Mouse (Mus musculus) small intestine, adult 2 months (tissue): Measurements from ENCODE around the gene Gm266. TPM values are rescaled to one million over a fixed set of nuclear protein-coding genes. Genes with fewer than 3 reads are reported as not detected.

Experiments used
- H3K27ac ChIP-seq: fragments of 200-500 bp; 2 replicates; pipeline ENCODE4 v1.5.1; 2012; ENCODE audit warnings: low read depth, low read length, control low read depth, inconsistent platforms; ENCODE audit not compliant: insufficient read depth
- H3K27me3 ChIP-seq: fragments of 200-500 bp; 2 replicates; pipeline ENCODE4 v1.6.1; 2012; ENCODE audit warnings: mild to moderate bottlenecking, moderate library complexity, low read length, inconsistent platforms; ENCODE audit not compliant: control insufficient read depth, insufficient read depth
- H3K36me3 ChIP-seq: fragments of 200-500 bp; 2 replicates; pipeline ENCODE4 v1.6.1; 2012; ENCODE audit warnings: mild to moderate bottlenecking, low read length, control low read depth, inconsistent platforms; ENCODE audit not compliant: control insufficient read depth, insufficient read depth
- H3K4me1 ChIP-seq: fragments of 200-500 bp; 2 replicates; pipeline ENCODE4 v1.6.1; 2012; ENCODE audit warnings: low read length, inconsistent platforms, mixed read lengths; ENCODE audit not compliant: control insufficient read depth, insufficient read depth, insufficient read length
- H3K4me3 ChIP-seq: fragments of 200-500 bp; 2 replicates; pipeline ENCODE4 v1.5.1; 2012; ENCODE audit warnings: low read depth, mild to moderate bottlenecking, control low read depth, inconsistent platforms, low read length, moderate library complexity
- CTCF ChIP-seq: fragments of 200-500 bp; IDR thresholded peaks from 2 replicates; pipeline ENCODE4 v1.5.1; 2012; ENCODE audit warnings: low read depth, mild to moderate bottlenecking, control low read depth, inconsistent platforms, low read length, moderate library complexity, mixed read lengths; ENCODE audit not compliant: insufficient replicate concordance, insufficient read length; ENCODE audit errors: extremely low read depth
- POLR2A ChIP-seq: fragments of 200-500 bp; IDR thresholded peaks from 2 replicates; pipeline ENCODE4 v1.6.1; 2012; ENCODE audit warnings: low read depth, mild to moderate bottlenecking, control low read depth, inconsistent platforms, low read length, moderate library complexity
- WGBS: fragments of 180-500 bp; shearing (Covaris S2); methylation state at CpG from one replicate; pipeline ENCODE4 v1.1.7; 2018; 5-methylcytosine and 5-hydroxymethylcytosine counted together
- polyA plus RNA-seq: library from polyadenylated mRNA; depleted of rRNA; stranded (reverse); fragments of >200 nt; gene quantifications from 2 replicates; pipeline ENCODE4 v1.2.3, GENCODE M21; 2012

Gm266 gene
- polyA plus RNA-seq, 1 experiment: 0.53 TPM

GRCm38 (mm10) chr12:111524469-111524868 lies 38.8 kb upstream of the Gm266 start:
- no peak overlapping the region for H3K27ac ChIP-seq
- no peaks in the 10 kb centered on the region for H3K4me1 ChIP-seq
- peaks cover 8% of the 10 kb centered on the region; the same call in 1 of the 2 replicates for H3K27me3 ChIP-seq
- H3K4me3 ChIP-seq: no peak overlapping the region
- 42% methylated on average over 1 of the region's 1 CpGs for WGBS
- no peaks in the 10 kb centered on the region for H3K36me3 ChIP-seq
- TF ChIP-seq CTCF: no peak
- no peak for TF ChIP-seq POLR2A

GRCm38 (mm10) chr12:111520994-111521393 lies 35.4 kb upstream of the Gm266 start:
- H3K27me3 ChIP-seq: peaks cover 8% of the 10 kb centered on the region; the same call in 1 of the 2 replicates
- no peak overlapping the region for H3K4me3 ChIP-seq
- no peak overlapping the region for H3K27ac ChIP-seq
- 86% methylated on average over 2 of the region's 2 CpGs for WGBS
- H3K4me1 ChIP-seq: no peaks in the 10 kb centered on the region
- TF ChIP-seq CTCF: no peak
- no peak for TF ChIP-seq POLR2A
- H3K36me3 ChIP-seq: no peaks in the 10 kb centered on the region

GRCm38 (mm10) chr12:111519821-111520220 lies 34.2 kb upstream of the Gm266 start:
- TF ChIP-seq CTCF: no peak
- TF ChIP-seq POLR2A: no peak
- 66% methylated on average over 5 of the region's 5 CpGs for WGBS
- peaks cover 8% of the 10 kb centered on the region; the same call in 1 of the 2 replicates for H3K27me3 ChIP-seq
- H3K27ac ChIP-seq: no peak overlapping the region
- H3K4me3 ChIP-seq: no peak overlapping the region
- H3K4me1 ChIP-seq: peaks cover 2% of the 10 kb centered on the region; the same call in 1 of the 2 replicates
- no peaks in the 10 kb centered on the region for H3K36me3 ChIP-seq

GRCm38 (mm10) chr12:111518391-111518790 lies 32.8 kb upstream of the Gm266 start:
- Histone ChIP-seq H3K4me1 (peaks cover 2% of the 10 kb centered on the region; the same call in 1 of the 2 replicates), H3K27ac (no peak overlapping the region), H3K36me3 (no peaks in the 10 kb centered on the region), H3K4me3 (no peak overlapping the region), H3K27me3 (0 out of 2 replicates have a peak, but pooled peaks cover 4% of the 10 kb centered on the region)
- TF ChIP-seq POLR2A: no peak
- no peak for TF ChIP-seq CTCF
- 88% methylated on average over 9 of the region's 9 CpGs for WGBS

- H3K36me3 ChIP-seq: no peaks in the 10 kb centered on the region
- H3K27me3 ChIP-seq: 0 out of 2 replicates have a peak, but pooled peaks cover 4% of the 10 kb centered on the region
- peaks cover 2% of the 10 kb centered on the region; the same call in 1 of the 2 replicates for H3K4me1 ChIP-seq
- TF ChIP-seq POLR2A (no peak), CTCF (no peak)
- WGBS: 41% methylated on average over 4 of the region's 4 CpGs
- no peak overlapping the region for H3K4me3 ChIP-seq
- H3K27ac ChIP-seq: no peak overlapping the region
Measured at GRCm38 (mm10) chr12:111517901-111518300, 32.3 kb upstream of the Gm266 start.

GRCm38 (mm10) chr12:111516826-111517225 lies 31.2 kb upstream of the Gm266 start:
- WGBS: 62% methylated on average over 6 of the region's 6 CpGs
- TF ChIP-seq POLR2A: no peak
- TF ChIP-seq CTCF: no peak
- Histone ChIP-seq H3K4me3 (no peak overlapping the region), H3K27me3 (0 out of 2 replicates have a peak, but pooled peaks cover 4% of the 10 kb centered on the region), H3K4me1 (peaks cover 2% of the 10 kb centered on the region; the same call in 1 of the 2 replicates), H3K27ac (no peak overlapping the region), H3K36me3 (no peaks in the 10 kb centered on the region)

GRCm38 (mm10) chr12:111515920-111516319 lies 30.3 kb upstream of the Gm266 start:
- WGBS: 94% methylated on average over 5 of the region's 5 CpGs
- peaks cover 2% of the 10 kb centered on the region; the same call in 1 of the 2 replicates for H3K4me1 ChIP-seq
- no peak overlapping the region for H3K4me3 ChIP-seq
- no peak overlapping the region for H3K27ac ChIP-seq
- 0 out of 2 replicates have a peak, but pooled peaks cover 4% of the 10 kb centered on the region for H3K27me3 ChIP-seq
- no peak for TF ChIP-seq POLR2A
- TF ChIP-seq CTCF: no peak
- no peaks in the 10 kb centered on the region for H3K36me3 ChIP-seq
